Mouse (Mus musculus): ENCODE measurements at regions not wholly inside any gene's neighbourhood (a gene's known extent, or its start where the extent isn't known, plus 50 kb on each side); places are given as distances from the start of the nearest gene placed in this dataset.

DNA sequence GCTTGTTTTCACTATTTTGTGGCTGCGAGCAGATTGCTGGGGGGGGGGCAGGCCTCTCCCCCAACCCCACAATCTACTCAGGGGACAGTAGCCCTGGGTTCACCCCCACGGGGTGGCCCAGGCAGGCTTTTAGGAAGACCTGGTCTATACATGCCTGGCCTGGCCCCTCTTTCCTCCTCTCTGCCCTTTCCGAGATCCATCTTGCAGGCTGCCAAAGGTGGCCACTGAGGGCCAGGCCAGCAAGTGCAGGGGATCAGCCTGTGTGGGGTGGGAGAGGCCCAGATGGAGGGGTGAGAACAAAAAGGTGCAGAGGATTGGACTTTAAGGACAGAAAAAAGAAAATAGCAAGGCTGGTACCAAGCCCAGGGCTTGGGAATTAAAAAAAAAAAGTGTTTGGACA, 111.2 kb upstream of the Lemd2 start:
- Histone ChIP-seq H3K27me3 (replicated peaks; ENCODE audit: control insufficient read depth, insufficient read depth, low read length) (no peaks in the 10 kb centered on the region), H3K9ac (ENCODE audit: low read depth, low read length) (no peak overlapping the region), H3K4me3 (ENCODE audit: low read length) (no peak overlapping the region), H3K9me3 (ENCODE audit: control insufficient read depth, low read length) (no peaks in the 10 kb centered on the region), H3K27ac (ENCODE audit: low read depth, low read length) (no peak overlapping the region), H3K4me1 (ENCODE audit: control insufficient read depth, insufficient read depth, low read depth, low read length) (peaks cover 25% of the 10 kb centered on the region), H3K4me2 (ENCODE audit: low read length) (no peak overlapping the region), H3K36me3 (ENCODE audit: control insufficient read depth, insufficient read depth, low read length) (no peaks in the 10 kb centered on the region)
- WGBS, result 69% methylated on average over 3 of the region's 3 CpGs
- no peak for ATAC-seq

GRCm38 (mm10) chr17:27314821-27315392, 110.6 kb upstream of the Lemd2 start:
- ATAC-seq, result peak; percentile 54
- Histone ChIP-seq H3K9ac (ENCODE audit: low read depth, low read length) (no peak overlapping the region), H3K4me3 (ENCODE audit: low read length) (no peak overlapping the region), H3K4me1 (ENCODE audit: control insufficient read depth, insufficient read depth, low read depth, low read length) (peaks cover 25% of the 10 kb centered on the region), H3K9me3 (ENCODE audit: control insufficient read depth, low read length) (no peaks in the 10 kb centered on the region), H3K27me3 (replicated peaks; ENCODE audit: control insufficient read depth, insufficient read depth, low read length) (no peaks in the 10 kb centered on the region), H3K36me3 (ENCODE audit: control insufficient read depth, insufficient read depth, low read length) (no peaks in the 10 kb centered on the region), H3K27ac (ENCODE audit: low read depth, low read length) (no peak overlapping the region), H3K4me2 (ENCODE audit: low read length) (no peak overlapping the region)
- WGBS, result 38% methylated on average over 7 of the region's 7 CpGs

GRCm38 (mm10) chr17:27308933-27309332, 104.7 kb upstream of the Lemd2 start:
- no peak overlapping the region for H3K27ac ChIP-seq (ENCODE audit: low read depth, low read length)
- 32% methylated on average over 4 of the region's 4 CpGs for WGBS

GRCm38 (mm10) chr17:27304842-27305241, 100.6 kb upstream of the Lemd2 start:
- Histone ChIP-seq H3K9ac (ENCODE audit: low read depth, low read length) (no peak overlapping the region), H3K4me2 (ENCODE audit: low read length) (no peak overlapping the region), H3K36me3 (ENCODE audit: control insufficient read depth, insufficient read depth, low read length) (no peaks in the 10 kb centered on the region), H3K27me3 (replicated peaks; ENCODE audit: control insufficient read depth, insufficient read depth, low read length) (no peaks in the 10 kb centered on the region; the same call in 1 of the 2 replicates), H3K4me1 (ENCODE audit: control insufficient read depth, insufficient read depth, low read depth, low read length) (peaks cover 5% of the 10 kb centered on the region), H3K9me3 (ENCODE audit: control insufficient read depth, low read length) (no peaks in the 10 kb centered on the region), H3K4me3 (ENCODE audit: low read length) (no peak overlapping the region), H3K27ac (ENCODE audit: low read depth, low read length) (no peak overlapping the region)
- 47% methylated on average over 3 of the region's 3 CpGs for WGBS
- ATAC-seq, result no peak

More at GRCm38 (mm10) chr17:27308933-27309332, 104.7 kb upstream of the Lemd2 start:
- Histone ChIP-seq H3K27me3 (replicated peaks; ENCODE audit: control insufficient read depth, insufficient read depth, low read length) (no peaks in the 10 kb centered on the region; the same call in 1 of the 2 replicates), H3K4me1 (ENCODE audit: control insufficient read depth, insufficient read depth, low read depth, low read length) (peaks cover 5% of the 10 kb centered on the region), H3K4me3 (ENCODE audit: low read length) (no peak overlapping the region), H3K9me3 (ENCODE audit: control insufficient read depth, low read length) (no peaks in the 10 kb centered on the region), H3K9ac (ENCODE audit: low read depth, low read length) (no peak overlapping the region), H3K4me2 (ENCODE audit: low read length) (no peak overlapping the region), H3K36me3 (ENCODE audit: control insufficient read depth, insufficient read depth, low read length) (no peaks in the 10 kb centered on the region)
- no peak for ATAC-seq

GRCm38 (mm10) chr17:27303633-27304479, 99.6 kb upstream of the Lemd2 start:
- H3K4me2 ChIP-seq (ENCODE audit: low read length), result no peak overlapping the region
- no peak overlapping the region for H3K4me3 ChIP-seq (ENCODE audit: low read length)
- H3K4me1 ChIP-seq (ENCODE audit: control insufficient read depth, insufficient read depth, low read depth, low read length), result peaks cover under 1% of the 10 kb centered on the region
- WGBS, result 79% methylated on average over 17 of the region's 17 CpGs
- H3K27ac ChIP-seq (ENCODE audit: low read depth, low read length), result no peak overlapping the region
- no peaks in the 10 kb centered on the region; the same call in 1 of the 2 replicates for H3K27me3 ChIP-seq (replicated peaks; ENCODE audit: control insufficient read depth, insufficient read depth, low read length)
- H3K9ac ChIP-seq (ENCODE audit: low read depth, low read length), result no peak overlapping the region
- H3K9me3 ChIP-seq (ENCODE audit: control insufficient read depth, low read length), result no peaks in the 10 kb centered on the region
- no peak for ATAC-seq
- no peaks in the 10 kb centered on the region for H3K36me3 ChIP-seq (ENCODE audit: control insufficient read depth, insufficient read depth, low read length)

- 92% methylated on average over 12 of the region's 12 CpGs for WGBS
- Histone ChIP-seq H3K27ac (ENCODE audit: low read depth, low read length) (no peak overlapping the region), H3K9me3 (ENCODE audit: control insufficient read depth, low read length) (no peaks in the 10 kb centered on the region)
Measured at GRCm38 (mm10) chr17:27303061-27303460, 98.8 kb upstream of the Lemd2 start.

GRCm38 (mm10) chr17:27301376-27301775, 97.1 kb upstream of the Lemd2 start:
- Histone ChIP-seq H3K36me3 (ENCODE audit: control insufficient read depth, insufficient read depth, low read length) (no peaks in the 10 kb centered on the region), H3K9ac (ENCODE audit: low read depth, low read length) (no peak overlapping the region), H3K4me2 (ENCODE audit: low read length) (no peak overlapping the region), H3K27me3 (replicated peaks; ENCODE audit: control insufficient read depth, insufficient read depth, low read length) (no peaks in the 10 kb centered on the region; the same call in 1 of the 2 replicates), H3K9me3 (ENCODE audit: control insufficient read depth, low read length) (peaks cover 3% of the 10 kb centered on the region; the same call in 1 of the 2 replicates), H3K27ac (ENCODE audit: low read depth, low read length) (no peak overlapping the region), H3K4me3 (ENCODE audit: low read length) (no peak overlapping the region), H3K4me1 (ENCODE audit: control insufficient read depth, insufficient read depth, low read depth, low read length) (no peaks in the 10 kb centered on the region)
- WGBS, result 44% methylated on average over 11 of the region's 11 CpGs
- ATAC-seq, result no peak

More at GRCm38 (mm10) chr17:27303061-27303460, 98.8 kb upstream of the Lemd2 start:
- H3K4me1 ChIP-seq (ENCODE audit: control insufficient read depth, insufficient read depth, low read depth, low read length), result no peaks in the 10 kb centered on the region
- no peaks in the 10 kb centered on the region for H3K36me3 ChIP-seq (ENCODE audit: control insufficient read depth, insufficient read depth, low read length)
- no peak overlapping the region for H3K9ac ChIP-seq (ENCODE audit: low read depth, low read length)
- ATAC-seq, result no peak
- H3K4me2 ChIP-seq (ENCODE audit: low read length), result no peak overlapping the region
- H3K27me3 ChIP-seq (replicated peaks; ENCODE audit: control insufficient read depth, insufficient read depth, low read length), result no peaks in the 10 kb centered on the region; the same call in 1 of the 2 replicates
- H3K4me3 ChIP-seq (ENCODE audit: low read length), result no peak overlapping the region

GRCm38 (mm10) chr17:27299297-27299696, 95.0 kb upstream of the Lemd2 start:
- Histone ChIP-seq H3K27me3 (replicated peaks; ENCODE audit: control insufficient read depth, insufficient read depth, low read length) (no peaks in the 10 kb centered on the region; the same call in 1 of the 2 replicates), H3K36me3 (ENCODE audit: control insufficient read depth, insufficient read depth, low read length) (no peaks in the 10 kb centered on the region), H3K9me3 (ENCODE audit: control insufficient read depth, low read length) (peaks cover 3% of the 10 kb centered on the region; the same call in 1 of the 2 replicates), H3K4me3 (ENCODE audit: low read length) (no peak overlapping the region), H3K4me2 (ENCODE audit: low read length) (no peak overlapping the region), H3K9ac (ENCODE audit: low read depth, low read length) (no peak overlapping the region), H3K4me1 (ENCODE audit: control insufficient read depth, insufficient read depth, low read depth, low read length) (no peaks in the 10 kb centered on the region), H3K27ac (ENCODE audit: low read depth, low read length) (no peak overlapping the region)
- ATAC-seq, result no peak
- 76% methylated on average over 4 of the region's 4 CpGs for WGBS

DNA sequence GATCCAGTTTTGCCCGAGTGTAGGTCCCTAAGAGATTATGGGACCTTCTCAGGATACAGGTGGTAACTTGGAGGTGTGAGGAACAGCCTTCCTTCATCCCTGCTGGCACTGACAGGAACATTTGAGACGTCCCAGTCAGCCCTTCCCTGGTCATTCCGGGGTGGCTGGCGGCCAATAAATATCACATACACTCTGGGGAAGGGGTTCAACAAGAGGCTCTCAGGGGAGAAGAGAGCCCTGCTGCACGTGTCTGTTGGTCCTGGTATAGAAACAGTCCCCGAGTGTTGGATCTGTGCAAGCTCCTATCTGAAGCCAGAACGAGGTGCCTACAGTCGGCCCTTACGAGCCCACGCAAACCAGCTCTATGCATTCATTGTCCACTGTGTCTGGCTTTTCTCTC, 94.1 kb upstream of the Lemd2 start:
- H3K36me3 ChIP-seq (ENCODE audit: control insufficient read depth, insufficient read depth, low read length), result no peaks in the 10 kb centered on the region
- no peak overlapping the region for H3K27ac ChIP-seq (ENCODE audit: low read depth, low read length)
- ATAC-seq, result no peak
- peaks cover 3% of the 10 kb centered on the region; the same call in 1 of the 2 replicates for H3K9me3 ChIP-seq (ENCODE audit: control insufficient read depth, low read length)
- H3K27me3 ChIP-seq (replicated peaks; ENCODE audit: control insufficient read depth, insufficient read depth, low read length), result no peaks in the 10 kb centered on the region; the same call in 1 of the 2 replicates
- 81% methylated on average over 10 of the region's 10 CpGs for WGBS
- H3K9ac ChIP-seq (ENCODE audit: low read depth, low read length), result no peak overlapping the region
- no peak overlapping the region for H3K4me3 ChIP-seq (ENCODE audit: low read length)
- H3K4me1 ChIP-seq (ENCODE audit: control insufficient read depth, insufficient read depth, low read depth, low read length), result no peaks in the 10 kb centered on the region
- no peak overlapping the region for H3K4me2 ChIP-seq (ENCODE audit: low read length)

Data from hindbrain, embryonic 16.5 days (tissue).